Mouse (Mus musculus) kidney, postnatal 36 days (tissue): ENCODE measurements around the gene Atp1a1.

Experiments used
- DNase-seq, 2 experiments: peaks; one replicate each; pipeline ENCODE4 v3.0.0; 2021 to 2022; ENCODE audit warnings: mixed read lengths in 2 of 2

Gene Atp1a1

GRCm38 (mm10) chr3:101592281-101593265 is 11.9 kb downstream of the Atp1a1 start:
- no peak for DNase-seq

GRCm38 (mm10) chr3:101590380-101590779 is 14.1 kb downstream of the Atp1a1 start:
- no peak for DNase-seq

GRCm38 (mm10) chr3:101588299-101588698 is 16.2 kb downstream of the Atp1a1 start:
- DNase-seq: no peak

- no peak for DNase-seq
Observed at GRCm38 (mm10) chr3:101586794-101587193, 17.7 kb downstream of the Atp1a1 start.

GRCm38 (mm10) chr3:101578072-101578471 is 26.4 kb downstream of the Atp1a1 start:
- peak in 1 of 2 experiments; percentile 41 for DNase-seq

GRCm38 (mm10) chr3:101577361-101577760 is 27.1 kb downstream of the Atp1a1 start:
- DNase-seq: peak; percentile 65 to 74

GRCm38 (mm10) chr3:101575527-101576085 is 28.9 kb downstream of the Atp1a1 start:
- peak in 1 of 2 experiments; percentile 26 for DNase-seq

- peak in 1 of 2 experiments; percentile 36 for DNase-seq
Observed at GRCm38 (mm10) chr3:101574463-101575193, 29.9 kb downstream of the Atp1a1 start.

- no peak for DNase-seq
Observed at GRCm38 (mm10) chr3:101572991-101573390, 31.5 kb downstream of the Atp1a1 start.

- peak; percentile 89 to 93 for DNase-seq
Observed at GRCm38 (mm10) chr3:101572174-101572626, 32.3 kb downstream of the Atp1a1 start.

GRCm38 (mm10) chr3:101571515-101572130 is 32.9 kb downstream of the Atp1a1 start:
- DNase-seq: no peak

GRCm38 (mm10) chr3:101570747-101571514 is 33.6 kb downstream of the Atp1a1 start:
- DNase-seq: peak in 1 of 2 experiments; percentile 55

GRCm38 (mm10) chr3:101570246-101570645 is 34.2 kb downstream of the Atp1a1 start:
- no peak for DNase-seq

- DNase-seq: no peak
Observed at GRCm38 (mm10) chr3:101568627-101569026, 35.9 kb downstream of the Atp1a1 start.

- no peak for DNase-seq
Observed at GRCm38 (mm10) chr3:101564011-101564410, 40.5 kb downstream of the Atp1a1 start.

- peak in 1 of 2 experiments; percentile 50 for DNase-seq
Observed at GRCm38 (mm10) chr3:101562510-101563209, 41.8 kb downstream of the Atp1a1 start.

GRCm38 (mm10) chr3:101561948-101562347 is 42.5 kb downstream of the Atp1a1 start:
- no peak for DNase-seq

GRCm38 (mm10) chr3:101560841-101561522 is 43.5 kb downstream of the Atp1a1 start:
- no peak for DNase-seq

GRCm38 (mm10) chr3:101556712-101557111 is 47.8 kb downstream of the Atp1a1 start:
- no peak for DNase-seq
